Mouse (Mus musculus): ENCODE measurements around the gene Tpk1.

GRCm38 (mm10) chr6:43312961-43313656 is 353.0 kb downstream of the Tpk1 start:
- no peak for TF ChIP-seq CTCF (IDR thresholded peaks at IDR 0.05; ENCODE audit: low read depth, low read length)
- TF ChIP-seq POLR2A (IDR thresholded peaks at IDR 0.05; ENCODE audit: extremely low read depth, insufficient read depth, low read length) = no peak
